Mouse (Mus musculus) heart, embryonic 10.5 days (tissue): ENCODE results near the gene Fam83e. TPM values are rescaled to one million over a fixed set of nuclear protein-coding genes. Genes with fewer than 3 reads are reported as not detected.

Source experiments
- DNase-seq: peaks from one replicate; pipeline ENCODE4 v3.0.0-alpha.2; 2017; ENCODE audit warnings: low spot score
- H3K27ac ChIP-seq: fragments of 300-500 bp; sonication (generic); 2 replicates; pipeline ENCODE4 v1.5.1; 2016; ENCODE audit warnings: mild to moderate bottlenecking
- H3K27me3 ChIP-seq: fragments of 300-500 bp; sonication (generic); 2 replicates; pipeline ENCODE4 v1.6.1; 2016; ENCODE audit warnings: mild to moderate bottlenecking; ENCODE audit not compliant: poor library complexity, insufficient read depth, severe bottlenecking
- H3K36me3 ChIP-seq: fragments of 300-500 bp; sonication (generic); 2 replicates; pipeline ENCODE4 v1.6.1; 2016; ENCODE audit warnings: mild to moderate bottlenecking, moderate library complexity
- H3K4me1 ChIP-seq: fragments of 300-500 bp; sonication (generic); 2 replicates; pipeline ENCODE4 v1.6.1; 2016; ENCODE audit warnings: mild to moderate bottlenecking
- H3K4me3 ChIP-seq: fragments of 300-500 bp; sonication (generic); 2 replicates; pipeline ENCODE4 v1.5.1; 2016; ENCODE audit warnings: mild to moderate bottlenecking, moderate library complexity
- H3K9me3 ChIP-seq: fragments of 300-500 bp; sonication (generic); 2 replicates; pipeline ENCODE4 v1.6.1; 2016; ENCODE audit warnings: mild to moderate bottlenecking, moderate library complexity
- whole genome bisulfite sequencing: fragments of 180-500 bp; shearing (Covaris S2); methylation state at CpG from one replicate; pipeline ENCODE4 v1.1.7; 2016; 5-methylcytosine and 5-hydroxymethylcytosine counted together
- polyA plus RNA-seq: library from polyadenylated mRNA; unstranded; fragments of >200 nt; fragmentation: Nextera tagmentation; extraction: Ambion mirVana; gene quantifications from 2 replicates; pipeline ENCODE4 v1.2.1, GENCODE M21; 2016

Fam83e gene
- polyA plus RNA-seq, 1 experiment from 2014 or later: 1.2 TPM

DNA sequence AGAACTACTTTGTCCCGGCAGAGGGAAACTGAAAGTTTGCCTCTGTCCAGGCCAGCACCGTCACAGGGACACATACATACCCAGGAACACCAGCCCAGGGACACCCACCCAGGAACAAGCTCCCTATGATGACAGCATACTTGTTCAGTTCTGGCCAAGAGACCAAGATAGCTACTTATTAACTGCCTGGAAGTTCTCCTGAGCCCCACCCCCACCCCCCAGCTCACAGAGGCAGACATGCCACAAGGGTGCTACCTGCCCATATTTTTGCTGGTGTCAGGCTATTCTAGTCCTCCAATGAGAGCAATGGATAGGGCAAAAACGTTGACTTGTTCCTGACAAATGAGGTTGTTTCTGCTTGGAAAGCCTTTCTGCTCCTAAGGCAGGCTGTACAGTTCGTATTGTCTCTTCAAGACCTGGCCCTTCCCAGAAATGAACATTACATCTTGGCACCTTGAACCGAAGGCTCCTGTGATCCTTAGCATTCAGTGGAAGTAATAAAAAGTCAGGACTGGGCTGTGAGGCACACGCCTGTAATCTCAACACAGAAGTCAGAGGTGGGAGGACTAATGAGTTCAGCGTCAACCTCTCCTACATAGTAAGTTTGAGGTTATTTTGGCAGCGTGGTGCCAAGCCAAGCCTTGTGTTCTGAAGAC is 49.5 kb downstream of the Fam83e start:
- H3K27ac ChIP-seq: no peak overlapping the region
- H3K27me3 ChIP-seq: peaks cover 35% of the 10 kb centered on the region
- DNase-seq: no peak
- peaks cover 5% of the 10 kb centered on the region; the same call in 1 of the 2 replicates for H3K4me1 ChIP-seq
- no peaks in the 10 kb centered on the region for H3K9me3 ChIP-seq
- WGBS: 60% methylated on average over 8 of the region's 8 CpGs
- no peak overlapping the region for H3K4me3 ChIP-seq
- H3K36me3 ChIP-seq: no peaks in the 10 kb centered on the region

DNA sequence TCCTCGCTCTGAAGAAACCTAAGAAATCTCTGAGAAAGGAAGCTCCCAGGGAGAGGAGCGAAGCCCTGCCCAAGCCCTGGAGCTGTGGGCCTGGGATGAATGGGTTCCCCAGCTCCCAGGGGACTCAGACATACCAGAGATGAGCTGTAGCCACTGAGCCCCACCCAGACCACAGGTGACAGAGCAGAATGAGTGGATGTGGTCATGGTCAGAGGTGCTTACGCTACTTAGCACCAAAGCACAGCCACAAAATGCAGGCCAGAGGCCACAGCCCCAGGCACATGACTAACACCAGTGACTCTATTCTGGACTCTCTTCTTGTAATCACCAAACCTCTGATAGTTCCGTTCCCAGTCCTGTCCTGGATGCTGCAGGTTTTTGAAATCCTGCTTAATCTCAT is 50.1 kb downstream of the Fam83e start:
- DNase-seq: no peak
- H3K9me3 ChIP-seq: no peaks in the 10 kb centered on the region; the same call in 1 of the 2 replicates
- H3K36me3 ChIP-seq: no peaks in the 10 kb centered on the region
- peaks cover 3% of the 10 kb centered on the region; the same call in 1 of the 2 replicates for H3K4me1 ChIP-seq
- WGBS: 58% methylated on average over 4 of the region's 4 CpGs
- no peak overlapping the region for H3K4me3 ChIP-seq
- peaks cover 29% of the 10 kb centered on the region for H3K27me3 ChIP-seq
- H3K27ac ChIP-seq: no peak overlapping the region

DNA sequence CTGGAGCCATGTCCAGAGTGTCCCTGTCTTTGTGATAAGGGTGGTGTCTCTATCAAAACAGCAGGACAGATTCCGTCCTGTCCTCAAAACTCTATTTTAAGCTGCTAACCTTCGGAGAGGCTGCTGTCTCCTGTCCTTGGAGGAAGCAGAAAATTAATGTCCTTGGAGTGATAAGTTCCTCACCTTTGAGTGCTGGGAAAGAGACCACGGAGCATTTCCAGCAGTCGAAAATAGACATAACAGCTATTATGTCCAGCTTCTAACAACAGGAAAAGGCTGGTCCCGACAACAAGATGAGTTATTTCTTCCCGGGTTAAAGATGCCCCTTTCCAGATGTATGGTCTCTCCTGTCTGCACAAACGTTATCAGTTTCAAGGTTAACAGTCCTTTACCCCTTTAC is 54.2 kb downstream of the Fam83e start:
- Histone ChIP-seq H3K4me1 (peaks cover 8% of the 10 kb centered on the region; the same call in 1 of the 2 replicates), H3K27me3 (peaks cover 39% of the 10 kb centered on the region), H3K27ac (no peak overlapping the region), H3K9me3 (no peaks in the 10 kb centered on the region; the same call in 1 of the 2 replicates), H3K36me3 (no peaks in the 10 kb centered on the region), H3K4me3 (no peak overlapping the region)
- DNase-seq: no peak
- 64% methylated on average over 7 of the region's 7 CpGs for WGBS

Other genes starting within 250 kb of the Fam83e start
- gene Tulp2, start 239.3 kb upstream of the Fam83e start, polyA plus RNA-seq: 2.6 and 2.9 TPM in 2 replicates
- not detected in 2 replicates for gene Gm45808, start 234.4 kb upstream of the Fam83e start, polyA plus RNA-seq
- 5.8 and 6.1 TPM in 2 replicates for gene Dhdh, start 232.4 kb upstream of the Fam83e start, polyA plus RNA-seq
- gene Nucb1, start 210.8 kb upstream of the Fam83e start, polyA plus RNA-seq: 163 and 198 TPM in 2 replicates
- 28.2 and 31.2 TPM in 2 replicates for gene Ppp1r15a, start 194.9 kb upstream of the Fam83e start, polyA plus RNA-seq
- gene Plekha4, start 194.9 kb upstream of the Fam83e start, polyA plus RNA-seq: 0.59 and 0.64 TPM in 2 replicates
- gene Hsd17b14, start 166.3 kb upstream of the Fam83e start, polyA plus RNA-seq: 0.42 and 1.2 TPM in 2 replicates
- 76.7 and 80.8 TPM in 2 replicates for gene Bcat2, start 151.1 kb upstream of the Fam83e start, polyA plus RNA-seq
- gene Fgf21, start 105.7 kb upstream of the Fam83e start, polyA plus RNA-seq: not detected in 2 replicates
- gene Fut1, start 103.9 kb upstream of the Fam83e start, polyA plus RNA-seq: not detected in 2 replicates
- 0.25 and 0.49 TPM in 2 replicates for gene Izumo1, start 99.4 kb upstream of the Fam83e start, polyA plus RNA-seq
- gene Rasip1, start 93.7 kb upstream of the Fam83e start, polyA plus RNA-seq: 17.6 and 20.5 TPM in 2 replicates
- gene Mamstr, start 81.2 kb upstream of the Fam83e start, polyA plus RNA-seq: 1.9 and 2.3 TPM in 2 replicates
- gene Fut2, start 54.8 kb upstream of the Fam83e start, polyA plus RNA-seq: 1.1 and 1.3 TPM in 2 replicates
- 0.13 and 0.14 TPM in 2 replicates for gene Ntn5, start 37.2 kb upstream of the Fam83e start, polyA plus RNA-seq
- 0.51 and 0.75 TPM in 2 replicates for gene Sec1, start 26.8 kb upstream of the Fam83e start, polyA plus RNA-seq
- gene Car11, start 21.4 kb upstream of the Fam83e start, polyA plus RNA-seq: 3.1 and 5.1 TPM in 2 replicates
- 2.7 and 3.2 TPM in 2 replicates for gene Dbp, start 16.1 kb upstream of the Fam83e start, polyA plus RNA-seq
- gene Rpl18, start 5.8 kb upstream of the Fam83e start, polyA plus RNA-seq: 860 and 1,046 TPM in 2 replicates
- gene Sphk2, start 3.2 kb upstream of the Fam83e start, polyA plus RNA-seq: 24.7 and 29.3 TPM in 2 replicates
- gene Spaca4, start 4.6 kb downstream of the Fam83e start, polyA plus RNA-seq: not detected in 2 replicates
- 0.57 and 1.8 TPM in 2 replicates for gene Lmtk3, start 62.5 kb downstream of the Fam83e start, polyA plus RNA-seq
- gene Sult2b1, start 63.5 kb downstream of the Fam83e start, polyA plus RNA-seq: 0.46 and 0.79 TPM in 2 replicates
- 99.1 and 124 TPM in 2 replicates for gene Cyth2, start 93.4 kb downstream of the Fam83e start, polyA plus RNA-seq
- gene Kcnj14, start 103.6 kb downstream of the Fam83e start, polyA plus RNA-seq: 0.90 and 1.4 TPM in 2 replicates
- gene Grwd1, start 109.7 kb downstream of the Fam83e start, polyA plus RNA-seq: 69.8 and 97.9 TPM in 2 replicates
- 44.1 and 57.5 TPM in 2 replicates for gene Kdelr1, start 151.6 kb downstream of the Fam83e start, polyA plus RNA-seq
- gene Grin2d, start 157.2 kb downstream of the Fam83e start, polyA plus RNA-seq: 0.10 and 0.18 TPM in 2 replicates
- 0.99 and 1.5 TPM in 2 replicates for gene Syngr4, start 175.5 kb downstream of the Fam83e start, polyA plus RNA-seq
- gene Tmem143, start 175.7 kb downstream of the Fam83e start, polyA plus RNA-seq: 5.8 and 6.5 TPM in 2 replicates
- gene Emp3, start 200.2 kb downstream of the Fam83e start, polyA plus RNA-seq: 45.0 and 46.1 TPM in 2 replicates
- gene Ccdc114, start 202.9 kb downstream of the Fam83e start, polyA plus RNA-seq: 3.2 and 3.3 TPM in 2 replicates